14 mouse cellular contexts compared by ENCODE assay signal in the genomic region with DNA sequence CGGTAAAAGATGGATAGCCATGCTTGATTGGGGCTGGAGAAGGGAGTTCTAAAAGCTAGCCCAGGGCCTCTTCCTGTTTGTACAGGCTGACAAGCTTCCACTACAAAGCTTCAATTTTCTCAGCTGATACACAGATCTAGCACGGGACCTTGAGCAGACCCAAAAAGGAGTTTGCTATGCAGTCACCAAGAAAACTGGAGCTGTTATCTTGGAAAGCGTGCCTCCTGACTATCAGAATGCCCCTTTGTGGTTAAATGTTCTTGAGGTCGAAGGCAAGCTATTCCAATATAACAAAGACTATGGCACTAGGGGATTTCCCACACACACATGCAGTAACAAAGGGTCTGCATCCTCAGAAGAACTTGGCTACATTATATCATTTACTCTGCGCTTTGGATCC. TPM values are rescaled to one million over a fixed set of nuclear protein-coding genes. Genes with fewer than 3 reads are reported as not detected.
DNase-seq lines count a peak whose midpoint lies in the region; ATAC-seq and TF ChIP-seq lines count a peak whose summit lies in the region.
"Had no signal": no experiment of that assay in that cellular context is flagged by ENCODE, and none has a peak within 500 bp of the region (broad histone marks: within the 10 kb centered on the region; RNA-seq: fewer than 3 reads in every experiment).

No protein-coding gene starts in this region.

- WGBS in heart, postnatal 0 days, result 47% methylated on average over 5 of the region's 5 CpGs
- 42% methylated on average over 5 of the region's 5 CpGs for WGBS in lung, embryonic 16.5 days
- 68% methylated on average over 5 of the region's 5 CpGs for WGBS in embryonic facial prominence, embryonic 10.5 days
- WGBS in liver, postnatal 0 days (ENCODE audit: insufficient replicate concordance), result 35% methylated on average over 5 of the region's 5 CpGs

- TF ChIP-seq EP300 in heart, postnatal 0 days (IDR thresholded peaks at IDR 0.05; ENCODE audit: low read depth), result no peak
- TF ChIP-seq EP300 in liver, postnatal 0 days (IDR thresholded peaks at IDR 0.05; ENCODE audit: low read depth), result no peak; the same call in 1 of the 2 replicates

- H3K27ac ChIP-seq in heart, postnatal 0 days (ENCODE audit: low read depth), result peak overlapping the region; percentile 80
- peak overlapping the region; percentile 61 for H3K27ac ChIP-seq in lung, embryonic 16.5 days (ENCODE audit: low read length)
- peak overlapping the region; percentile 94 for H3K27ac ChIP-seq in embryonic facial prominence, embryonic 10.5 days (replicated peaks)
- peak overlapping the region; percentile 96; the same call in 1 of the 2 replicates for H3K27ac ChIP-seq in liver, postnatal 0 days (ENCODE audit: low read depth)
- H3K27ac ChIP-seq: embryonic facial prominence, embryonic 13.5 days; midbrain, embryonic 15.5 days had no signal

- H3K9me3 ChIP-seq in heart, postnatal 0 days (replicated peaks; ENCODE audit: control insufficient read depth, low read length), result no peaks in the 10 kb centered on the region
- H3K9me3 ChIP-seq in lung, embryonic 16.5 days (ENCODE audit: control insufficient read depth, low read length), result no peaks in the 10 kb centered on the region
- no peaks in the 10 kb centered on the region for H3K9me3 ChIP-seq in embryonic facial prominence, embryonic 10.5 days
- no peaks in the 10 kb centered on the region for H3K9me3 ChIP-seq in liver, postnatal 0 days (ENCODE audit: low read length)
- H3K9me3 ChIP-seq: embryonic facial prominence, embryonic 13.5 days; limb, embryonic 12.5 days; midbrain, embryonic 15.5 days had no signal

- no peak for DNase-seq in heart, postnatal 0 days (ENCODE audit: low spot score)
- DNase-seq in heart, postnatal 36 days, result no peak
- DNase-seq in lung, adult 18-20 months, result no peak
- DNase-seq in embryonic facial prominence, embryonic 10.5 days (ENCODE audit: low spot score), result no peak
- DNase-seq in liver, postnatal 0 days, result no peak
- DNase-seq in right cerebral cortex, postnatal 4 days, result no peak
- no peak for DNase-seq in cerebellum, adult 9-11 months
- DNase-seq: layer of hippocampus, adult 9-11 months; spleen, adult 18-20 months; thymus, postnatal 36 days had no signal

- ATAC-seq in heart, postnatal 0 days (ENCODE audit: insufficient read depth, low read depth), result no peak
- no peak for ATAC-seq in lung, embryonic 16.5 days (ENCODE audit: low read depth)
- no peak for ATAC-seq in liver, postnatal 0 days

- H3K36me3 ChIP-seq in heart, postnatal 0 days (replicated peaks; ENCODE audit: control insufficient read depth, insufficient read depth, low read length), result no peaks in the 10 kb centered on the region
- no peaks in the 10 kb centered on the region for H3K36me3 ChIP-seq in lung, embryonic 16.5 days (ENCODE audit: control insufficient read depth, insufficient read depth, low read length)
- no peaks in the 10 kb centered on the region for H3K36me3 ChIP-seq in embryonic facial prominence, embryonic 10.5 days (replicated peaks)
- H3K36me3 ChIP-seq in liver, postnatal 0 days (replicated peaks; ENCODE audit: insufficient read depth, low read length), result 0 out of 2 replicates have a peak, but pooled peaks cover 4% of the 10 kb centered on the region
- H3K36me3 ChIP-seq: embryonic facial prominence, embryonic 13.5 days; limb, embryonic 12.5 days; midbrain, embryonic 15.5 days had no signal

- H3K4me1 ChIP-seq in heart, postnatal 0 days (ENCODE audit: control insufficient read depth, insufficient read depth), result peaks cover 26% of the 10 kb centered on the region
- H3K4me1 ChIP-seq in lung, embryonic 16.5 days (replicated peaks; ENCODE audit: control insufficient read depth, insufficient read depth, low read length), result peaks cover 33% of the 10 kb centered on the region
- H3K4me1 ChIP-seq in embryonic facial prominence, embryonic 10.5 days, result peaks cover 50% of the 10 kb centered on the region
- H3K4me1 ChIP-seq in liver, postnatal 0 days (ENCODE audit: insufficient read depth), result peaks cover 45% of the 10 kb centered on the region

- H3K4me2 ChIP-seq in heart, postnatal 0 days (ENCODE audit: low read depth, low read length), result 0 out of 2 replicates have a peak overlapping the region, but pooled peaks have one; percentile 98
- no peak overlapping the region for H3K4me2 ChIP-seq in lung, embryonic 16.5 days (ENCODE audit: low read depth, low read length)
- peak overlapping the region; percentile 83 for H3K4me2 ChIP-seq in liver, postnatal 0 days (ENCODE audit: low read depth, low read length)

- no peaks in the 10 kb centered on the region for H3K27me3 ChIP-seq in heart, postnatal 0 days (ENCODE audit: control insufficient read depth, insufficient read depth, low read length)
- no peaks in the 10 kb centered on the region for H3K27me3 ChIP-seq in lung, embryonic 16.5 days (ENCODE audit: control insufficient read depth, insufficient read depth, low read depth, low read length)
- H3K27me3 ChIP-seq in embryonic facial prominence, embryonic 10.5 days (replicated peaks; ENCODE audit: low read depth, poor library complexity, severe bottlenecking), result no peaks in the 10 kb centered on the region
- no peaks in the 10 kb centered on the region for H3K27me3 ChIP-seq in liver, postnatal 0 days (ENCODE audit: insufficient read depth, low read length)
- H3K27me3 ChIP-seq: embryonic facial prominence, embryonic 13.5 days; limb, embryonic 12.5 days; midbrain, embryonic 15.5 days had no signal

- no peak overlapping the region for H3K9ac ChIP-seq in heart, postnatal 0 days (replicated peaks; ENCODE audit: low read depth, low read length)
- no peak overlapping the region; the same call in 1 of the 2 replicates for H3K9ac ChIP-seq in lung, embryonic 16.5 days (ENCODE audit: low read length)
- H3K9ac ChIP-seq in liver, postnatal 0 days (replicated peaks), result peak overlapping the region; percentile 8; the same call in 1 of the 2 replicates
- H3K9ac ChIP-seq: midbrain, embryonic 15.5 days had no signal

- intact Hi-C loops in heart, postnatal 36 days (cut with DNase I), result loop anchor here (2.0 to 5.0 kb wide), 3 partner anchors 114 to 166 kb away; no protein-coding TSS in a partner anchor

- no peak overlapping the region for H3K4me3 ChIP-seq in heart, postnatal 0 days (ENCODE audit: low read depth, low read length)
- H3K4me3 ChIP-seq in lung, embryonic 16.5 days (ENCODE audit: low read length), result no peak overlapping the region
- H3K4me3 ChIP-seq in embryonic facial prominence, embryonic 10.5 days, result no peak overlapping the region; the same call in 1 of the 2 replicates
- peak overlapping the region; percentile 75; the same call in 1 of the 2 replicates for H3K4me3 ChIP-seq in liver, postnatal 0 days (ENCODE audit: low read depth, low read length)

- TF ChIP-seq CTCF in heart, postnatal 0 days (IDR thresholded peaks at IDR 0.05; ENCODE audit: low read depth), result no peak
- TF ChIP-seq CTCF in liver, postnatal 0 days (IDR thresholded peaks at IDR 0.05; ENCODE audit: low read depth), result no peak

RNA-seq across cellular contexts. Expression of a gene that starts 1.2 kb away (rescaled TPM):
- total RNA-seq in heart, postnatal 0 days (2014; rRNA removed; ENCODE audit: low replicate concordance), result 6.3 and 13.0 TPM in 2 replicates
- 24.7 and 25.3 TPM in 2 replicates for polyA plus RNA-seq in heart, postnatal 0 days (2015; fragmentation: Nextera tagmentation; extraction: Ambion mirVana)
- 10 to 100 TPM; 58.4 to 66.9 TPM for total RNA-seq in heart, postnatal 36 days (2021)
- 40.5 and 43.1 TPM in 2 replicates for polyA plus RNA-seq in lung, embryonic 16.5 days (2015; fragmentation: Nextera tagmentation; extraction: Ambion mirVana)
- 32.2 and 32.6 TPM in 2 replicates for polyA plus RNA-seq in embryonic facial prominence, embryonic 10.5 days (2016; fragmentation: Nextera tagmentation; extraction: Ambion mirVana)
- 175 and 212 TPM in 2 replicates for polyA plus RNA-seq in liver, postnatal 0 days (2015; fragmentation: Nextera tagmentation; extraction: Ambion mirVana)
